Mouse (Mus musculus) midbrain, embryonic 10.5 days (tissue): ENCODE measurements around the gene Ppp1r9a. TPM values are rescaled to one million over a fixed set of nuclear protein-coding genes. Genes with fewer than 3 reads are reported as not detected.

Source experiments
- DNase-seq: peaks from one replicate; pipeline ENCODE4 v3.0.0-alpha.2; 2017; ENCODE audit warnings: low spot score
- H3K27ac ChIP-seq: fragments of 300-500 bp; sonication (generic); replicated peaks from 2 replicates; pipeline ENCODE4 v1.5.1; 2016; ENCODE audit warnings: mild to moderate bottlenecking
- H3K27me3 ChIP-seq: fragments of 300-500 bp; sonication (generic); 2 replicates; pipeline ENCODE4 v1.6.1; 2016; ENCODE audit warnings: low read depth, mild to moderate bottlenecking; ENCODE audit not compliant: poor library complexity, severe bottlenecking
- H3K36me3 ChIP-seq: fragments of 300-500 bp; sonication (generic); 2 replicates; pipeline ENCODE4 v1.6.1; 2016; ENCODE audit warnings: mild to moderate bottlenecking, moderate library complexity
- H3K4me1 ChIP-seq: fragments of 300-500 bp; sonication (generic); 2 replicates; pipeline ENCODE4 v1.6.1; 2016
- H3K4me3 ChIP-seq: fragments of 300-500 bp; sonication (generic); 2 replicates; pipeline ENCODE4 v1.5.1; 2016; ENCODE audit warnings: mild to moderate bottlenecking, moderate library complexity
- H3K9me3 ChIP-seq: fragments of 300-500 bp; sonication (generic); replicated peaks from 2 replicates; pipeline ENCODE4 v1.6.1; 2016; ENCODE audit warnings: mild to moderate bottlenecking
- WGBS: fragments of 180-500 bp; shearing (Covaris S2); methylation state at CpG from one replicate; pipeline ENCODE4 v1.1.7; 2016; 5-methylcytosine and 5-hydroxymethylcytosine counted together
- polyA plus RNA-seq: library from polyadenylated mRNA; unstranded; fragments of >200 nt; fragmentation: Nextera tagmentation; extraction: Ambion mirVana; gene quantifications from 2 replicates; pipeline ENCODE4 v1.2.1, GENCODE M21; 2016

Gene Ppp1r9a
- polyA plus RNA-seq, 1 experiment from 2014 or later: 17.6 TPM

GRCm38 (mm10) chr6:4971229-4971628, 68.5 kb downstream of the Ppp1r9a start:
- H3K4me1 ChIP-seq: no peaks in the 10 kb centered on the region
- 91% methylated on average over 9 of the region's 9 CpGs for WGBS
- H3K27ac ChIP-seq: no peak overlapping the region
- peaks cover 5% of the 10 kb centered on the region; the same call in 1 of the 2 replicates for H3K36me3 ChIP-seq
- no peak for DNase-seq
- no peaks in the 10 kb centered on the region for H3K9me3 ChIP-seq
- no peaks in the 10 kb centered on the region for H3K27me3 ChIP-seq
- no peak overlapping the region for H3K4me3 ChIP-seq

GRCm38 (mm10) chr6:4972808-4973207, 70.1 kb downstream of the Ppp1r9a start:
- Histone ChIP-seq H3K36me3 (0 out of 2 replicates have a peak, but pooled peaks cover 3% of the 10 kb centered on the region), H3K9me3 (no peaks in the 10 kb centered on the region), H3K4me1 (no peaks in the 10 kb centered on the region), H3K27me3 (no peaks in the 10 kb centered on the region), H3K27ac (no peak overlapping the region), H3K4me3 (no peak overlapping the region)
- DNase-seq: no peak
- WGBS: 77% methylated on average over 6 of the region's 6 CpGs

- no peak for DNase-seq
- no peak overlapping the region for H3K4me3 ChIP-seq
- H3K27me3 ChIP-seq: no peaks in the 10 kb centered on the region
- 94% methylated on average over 10 of the region's 10 CpGs for WGBS
- H3K9me3 ChIP-seq: no peaks in the 10 kb centered on the region
- no peaks in the 10 kb centered on the region for H3K4me1 ChIP-seq
- H3K36me3 ChIP-seq: 0 out of 2 replicates have a peak, but pooled peaks cover under 1% of the 10 kb centered on the region
- no peak overlapping the region for H3K27ac ChIP-seq
These were observed 70.6 kb downstream of the Ppp1r9a start for GRCm38 (mm10) chr6:4973337-4973736.

- Histone ChIP-seq H3K36me3 (no peaks in the 10 kb centered on the region), H3K27me3 (no peaks in the 10 kb centered on the region), H3K4me1 (peaks cover 14% of the 10 kb centered on the region), H3K4me3 (no peak overlapping the region), H3K27ac (no peak overlapping the region), H3K9me3 (no peaks in the 10 kb centered on the region)
- no peak for DNase-seq
- WGBS: 89% methylated on average over 4 of the region's 4 CpGs
These were observed 74.8 kb downstream of the Ppp1r9a start for GRCm38 (mm10) chr6:4977515-4977914.

GRCm38 (mm10) chr6:4978249-4978648, 75.5 kb downstream of the Ppp1r9a start:
- Histone ChIP-seq H3K27ac (no peak overlapping the region), H3K4me1 (peaks cover 21% of the 10 kb centered on the region), H3K27me3 (no peaks in the 10 kb centered on the region), H3K4me3 (no peak overlapping the region), H3K9me3 (no peaks in the 10 kb centered on the region), H3K36me3 (no peaks in the 10 kb centered on the region)
- WGBS: 95% methylated on average over 2 of the region's 2 CpGs
- DNase-seq: no peak

GRCm38 (mm10) chr6:4978897-4979296, 76.2 kb downstream of the Ppp1r9a start:
- Histone ChIP-seq H3K27ac (no peak overlapping the region), H3K4me1 (peaks cover 21% of the 10 kb centered on the region), H3K4me3 (no peak overlapping the region), H3K27me3 (no peaks in the 10 kb centered on the region), H3K9me3 (no peaks in the 10 kb centered on the region), H3K36me3 (no peaks in the 10 kb centered on the region)
- no peak for DNase-seq

GRCm38 (mm10) chr6:4980113-4980512, 77.4 kb downstream of the Ppp1r9a start:
- Histone ChIP-seq H3K36me3 (no peaks in the 10 kb centered on the region), H3K27me3 (no peaks in the 10 kb centered on the region), H3K4me3 (no peak overlapping the region), H3K9me3 (no peaks in the 10 kb centered on the region), H3K27ac (no peak overlapping the region), H3K4me1 (peaks cover 21% of the 10 kb centered on the region)
- WGBS: 39% methylated on average over 3 of the region's 3 CpGs
- DNase-seq: no peak

- Histone ChIP-seq H3K27ac (no peak overlapping the region), H3K27me3 (peaks cover 9% of the 10 kb centered on the region; the same call in 1 of the 2 replicates), H3K36me3 (no peaks in the 10 kb centered on the region), H3K4me3 (no peak overlapping the region), H3K9me3 (no peaks in the 10 kb centered on the region), H3K4me1 (peaks cover 23% of the 10 kb centered on the region)
- DNase-seq: no peak
- WGBS: 40% methylated on average over 9 of the region's 9 CpGs
These were observed 80.0 kb downstream of the Ppp1r9a start for GRCm38 (mm10) chr6:4982686-4983162.

GRCm38 (mm10) chr6:4985668-4986067, 83.0 kb downstream of the Ppp1r9a start:
- no peak for DNase-seq
- peaks cover 26% of the 10 kb centered on the region for H3K4me1 ChIP-seq
- H3K36me3 ChIP-seq: no peaks in the 10 kb centered on the region
- no peak overlapping the region for H3K27ac ChIP-seq
- H3K9me3 ChIP-seq: no peaks in the 10 kb centered on the region
- H3K4me3 ChIP-seq: no peak overlapping the region
- WGBS: 90% methylated on average over 3 of the region's 3 CpGs
- H3K27me3 ChIP-seq: peaks cover 12% of the 10 kb centered on the region; the same call in 1 of the 2 replicates

GRCm38 (mm10) chr6:4987084-4987483, 84.4 kb downstream of the Ppp1r9a start:
- Histone ChIP-seq H3K4me3 (no peak overlapping the region), H3K36me3 (no peaks in the 10 kb centered on the region), H3K9me3 (no peaks in the 10 kb centered on the region), H3K27ac (no peak overlapping the region), H3K4me1 (peaks cover 26% of the 10 kb centered on the region), H3K27me3 (peaks cover 12% of the 10 kb centered on the region; the same call in 1 of the 2 replicates)
- 91% methylated on average over 5 of the region's 5 CpGs for WGBS
- no peak for DNase-seq

GRCm38 (mm10) chr6:4988688-4989087, 86.0 kb downstream of the Ppp1r9a start:
- no peak for DNase-seq
- H3K27ac ChIP-seq: no peak overlapping the region
- WGBS: 33% methylated on average over 4 of the region's 4 CpGs
- H3K4me1 ChIP-seq: peaks cover 22% of the 10 kb centered on the region
- peaks cover 12% of the 10 kb centered on the region; the same call in 1 of the 2 replicates for H3K27me3 ChIP-seq
- no peaks in the 10 kb centered on the region for H3K36me3 ChIP-seq
- no peaks in the 10 kb centered on the region for H3K9me3 ChIP-seq
- H3K4me3 ChIP-seq: no peak overlapping the region

GRCm38 (mm10) chr6:4992308-4992707, 89.6 kb downstream of the Ppp1r9a start:
- H3K4me1 ChIP-seq: peaks cover 47% of the 10 kb centered on the region
- 0 out of 2 replicates have a peak, but pooled peaks cover 3% of the 10 kb centered on the region for H3K27me3 ChIP-seq
- H3K36me3 ChIP-seq: no peaks in the 10 kb centered on the region
- no peak overlapping the region for H3K27ac ChIP-seq
- 96% methylated on average over 9 of the region's 9 CpGs for WGBS
- no peaks in the 10 kb centered on the region for H3K9me3 ChIP-seq
- H3K4me3 ChIP-seq: no peak overlapping the region
- no peak for DNase-seq

- Histone ChIP-seq H3K4me1 (peaks cover 36% of the 10 kb centered on the region), H3K27me3 (0 out of 2 replicates have a peak, but pooled peaks cover 3% of the 10 kb centered on the region), H3K9me3 (no peaks in the 10 kb centered on the region), H3K4me3 (peak overlapping the region; percentile 32), H3K36me3 (no peaks in the 10 kb centered on the region), H3K27ac (peak overlapping the region; percentile 80)
- 57% methylated on average over 15 of the region's 15 CpGs for WGBS
- no peak for DNase-seq
These were observed 91.0 kb downstream of the Ppp1r9a start for GRCm38 (mm10) chr6:4993600-4994160.
